8 mouse cellular contexts compared by ENCODE assay signal in the genomic region with DNA sequence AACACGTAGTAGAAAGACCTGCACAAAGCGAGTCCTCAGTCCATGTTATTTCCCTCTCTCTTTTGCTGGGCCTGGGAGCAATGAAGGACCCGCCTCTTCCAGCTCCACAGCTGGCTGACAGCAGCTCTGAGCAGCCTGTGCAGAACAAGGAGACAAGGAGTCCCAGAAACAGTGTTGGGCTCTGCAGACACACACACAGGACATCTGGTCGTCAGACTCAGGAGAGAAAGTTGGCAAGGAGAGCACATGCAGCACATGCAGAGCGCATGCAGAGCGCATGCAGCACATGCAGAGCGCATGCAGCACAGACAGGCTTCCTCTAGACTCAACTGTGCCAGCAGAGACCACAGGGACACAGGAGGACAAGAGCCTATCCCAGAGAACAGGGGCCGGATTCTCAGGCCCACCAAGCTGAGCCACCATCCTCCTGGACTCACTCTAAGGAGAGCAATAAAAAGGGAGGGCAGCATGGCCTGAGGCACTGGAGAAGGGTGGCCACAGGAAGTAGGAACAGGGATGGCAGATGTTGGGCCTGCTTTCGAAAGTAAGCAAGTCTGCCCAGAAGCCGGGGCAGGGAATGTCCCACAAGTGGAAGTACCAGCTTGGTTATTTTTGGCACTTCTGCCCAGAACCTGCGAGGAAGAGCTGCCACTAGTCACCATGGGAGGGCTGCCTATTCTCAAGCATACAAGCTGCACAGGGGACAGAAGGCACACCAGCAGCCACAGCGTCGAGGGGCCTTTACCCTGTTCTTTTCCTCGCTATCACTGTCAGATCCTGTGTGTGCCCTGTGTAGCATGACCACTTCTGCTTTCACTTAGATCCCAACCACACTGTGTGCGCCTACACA. TPM values are rescaled to one million over a fixed set of nuclear protein-coding genes. Genes with fewer than 3 reads are reported as not detected.
A peak's percentile ranks its signal among the peaks of the same experiment; 100 is the strongest.
DNase-seq lines count a peak whose midpoint lies in the region; ATAC-seq and TF ChIP-seq lines count a peak whose summit lies in the region.

No protein-coding gene starts in this region.

- no peak overlapping the region for H3K9ac ChIP-seq in embryonic facial prominence, embryonic 12.5 days
- H3K9ac ChIP-seq in hindbrain, embryonic 12.5 days = 0 out of 2 replicates have a peak overlapping the region, but pooled peaks have one; percentile 8

- peaks cover 7% of the 10 kb centered on the region; the same call in 1 of the 2 replicates for H3K36me3 ChIP-seq in embryonic facial prominence, embryonic 12.5 days
- no peaks in the 10 kb centered on the region for H3K36me3 ChIP-seq in hindbrain, embryonic 12.5 days

- no peak for TF ChIP-seq POLR2A in cerebellum, adult 2 months (IDR thresholded peaks at IDR 0.05; ENCODE audit: borderline replicate concordance, insufficient read depth, low read length)

- peaks cover 37% of the 10 kb centered on the region for H3K4me1 ChIP-seq in cerebellum, adult 2 months (ENCODE audit: control insufficient read depth, insufficient read depth, low read length)
- H3K4me1 ChIP-seq in embryonic facial prominence, embryonic 12.5 days = peaks cover 69% of the 10 kb centered on the region
- H3K4me1 ChIP-seq in hindbrain, embryonic 12.5 days = peaks cover 58% of the 10 kb centered on the region

- H3K4me2 ChIP-seq in embryonic facial prominence, embryonic 12.5 days (replicated peaks) = no peak overlapping the region
- no peak overlapping the region for H3K4me2 ChIP-seq in hindbrain, embryonic 12.5 days (replicated peaks)

- WGBS in cerebellum, adult 2 months = 42% methylated on average over 14 of the region's 15 CpGs
- WGBS in embryonic facial prominence, embryonic 12.5 days = 61% methylated on average over 15 of the region's 15 CpGs
- WGBS in hindbrain, embryonic 12.5 days = 78% methylated on average over 15 of the region's 15 CpGs

- peak overlapping the region; percentile 59 for H3K27ac ChIP-seq in cerebellum, adult 2 months (ENCODE audit: insufficient read depth, low read length)
- H3K27ac ChIP-seq in embryonic facial prominence, embryonic 12.5 days = peak overlapping the region; percentile 52
- no peak overlapping the region; the same call in 1 of the 2 replicates for H3K27ac ChIP-seq in hindbrain, embryonic 12.5 days

- no peaks in the 10 kb centered on the region for H3K9me3 ChIP-seq in embryonic facial prominence, embryonic 12.5 days
- 0 out of 2 replicates have a peak, but pooled peaks cover 3% of the 10 kb centered on the region for H3K9me3 ChIP-seq in hindbrain, embryonic 12.5 days (replicated peaks)

- H3K27me3 ChIP-seq in cerebellum, adult 2 months (ENCODE audit: control insufficient read depth, insufficient read depth, low read length) = no peaks in the 10 kb centered on the region
- no peaks in the 10 kb centered on the region for H3K27me3 ChIP-seq in embryonic facial prominence, embryonic 12.5 days
- H3K27me3 ChIP-seq in hindbrain, embryonic 12.5 days = no peaks in the 10 kb centered on the region

- no peak for ATAC-seq in embryonic facial prominence, embryonic 12.5 days (ENCODE audit: insufficient number of reproducible peaks, insufficient read depth, low FRiP score, low TSS enrichment)
- ATAC-seq in hindbrain, embryonic 12.5 days (ENCODE audit: low FRiP score) = no peak

- H3K4me3 ChIP-seq in cerebellum, adult 2 months (replicated peaks; ENCODE audit: insufficient read depth, low read depth, low read length) = no peak overlapping the region
- H3K4me3 ChIP-seq in embryonic facial prominence, embryonic 12.5 days = no peak overlapping the region
- no peak overlapping the region for H3K4me3 ChIP-seq in hindbrain, embryonic 12.5 days

- TF ChIP-seq CTCF in cerebellum, adult 2 months (IDR thresholded peaks at IDR 0.05; ENCODE audit: borderline replicate concordance, insufficient read depth, low read depth, low read length) = no peak

- DNase-seq in cerebellum, adult 2 months = peak; percentile 55 to 71
- DNase-seq in cerebellum, adult 8-10 months = no peak
- peak; percentile 69 for DNase-seq in 3134 (ENCODE audit: extremely low read depth, insufficient read length, low spot score)
- peak; percentile 65 for DNase-seq in lung, postnatal 36 days
- no peak for DNase-seq in urinary bladder, adult 2 months (ENCODE audit: low spot score)
- DNase-seq in right cerebral cortex, adult 2 months (ENCODE audit: low spot score in 2 of 2) = no peak

RNA-seq across cellular contexts. Expression of a gene that starts 30.7 kb away (rescaled TPM):
- 8.4 and 9.7 TPM in 2 replicates for polyA plus RNA-seq in cerebellum, adult 2 months (2012; rRNA removed)
- 7.9 and 9.0 TPM in 2 replicates for polyA plus RNA-seq in embryonic facial prominence, embryonic 12.5 days (2016; fragmentation: Nextera tagmentation; extraction: Ambion mirVana)
- 7.2 and 8.0 TPM in 2 replicates for polyA plus RNA-seq in hindbrain, embryonic 12.5 days (2016; fragmentation: Nextera tagmentation; extraction: Ambion mirVana)
- polyA plus RNA-seq in urinary bladder, adult 2 months (2012; rRNA removed) = 11.9 and 16.0 TPM in 2 replicates

RNA-seq across cellular contexts. Expression of a gene that starts 39.7 kb away (rescaled TPM):
- 0.68 and 0.84 TPM in 2 replicates for polyA plus RNA-seq in cerebellum, adult 2 months (2012; rRNA removed)
- polyA plus RNA-seq in embryonic facial prominence, embryonic 12.5 days (2016; fragmentation: Nextera tagmentation; extraction: Ambion mirVana) = 1.4 and 1.5 TPM in 2 replicates
- 3.8 and 4.2 TPM in 2 replicates for polyA plus RNA-seq in hindbrain, embryonic 12.5 days (2016; fragmentation: Nextera tagmentation; extraction: Ambion mirVana)
- 0.19 and 0.34 TPM in 2 replicates for polyA plus RNA-seq in urinary bladder, adult 2 months (2012; rRNA removed)

Comparison
In these comparisons a context has a peak if more than half of its experiments do, and no peak if none do; other contexts are left out.
1. DNase-seq: peak in cerebellum, adult 2 months (2 of 2), 3134 (single experiment) and lung, postnatal 36 days (single experiment); none in cerebellum, adult 8-10 months (single experiment), urinary bladder, adult 2 months (single experiment) and right cerebral cortex, adult 2 months (0 of 2).